Mouse (Mus musculus) lung, adult 18-20 months (tissue): ENCODE measurements around the gene Aqp12.
"Not testable (repeated sequence)": the region's sequence is repeated elsewhere in the genome, so short reads cannot be mapped to it uniquely, and the experiment has no call there.

Experiments used
- DNase-seq, 2 experiments: peaks; one replicate each; pipeline ENCODE4 v3.0.0; 2022; ENCODE audit warnings: mixed read lengths in 2 of 2

The Aqp12 gene

GRCm38 (mm10) chr1:93006061-93006460 lies at the start of gene Aqp12:
Aqp12 (plus strand) TSS chr1:93006334.
- DNase-seq: no peak

- DNase-seq: peak; percentile 69
Measured at GRCm38 (mm10) chr1:92956571-92957335, 49.4 kb upstream of the Aqp12 start.

- DNase-seq: peak; percentile 1 to 13
Measured at GRCm38 (mm10) chr1:92958999-92959398, 47.1 kb upstream of the Aqp12 start.

GRCm38 (mm10) chr1:92970791-92971190 lies 35.3 kb upstream of the Aqp12 start:
- not testable (repeated sequence) for DNase-seq

GRCm38 (mm10) chr1:92971879-92972795 lies 34.0 kb upstream of the Aqp12 start:
- no peak for DNase-seq

GRCm38 (mm10) chr1:92972854-92973253 lies 33.3 kb upstream of the Aqp12 start:
- peak; percentile 54 to 59 for DNase-seq

- DNase-seq: peak; percentile 49 to 74
Measured at GRCm38 (mm10) chr1:92976141-92976566, 30.0 kb upstream of the Aqp12 start.

- DNase-seq: no peak
Measured at GRCm38 (mm10) chr1:92978645-92979044, 27.5 kb upstream of the Aqp12 start.

GRCm38 (mm10) chr1:92979073-92979602 lies 27.0 kb upstream of the Aqp12 start:
- DNase-seq: no peak

- peak; percentile 64 to 70 for DNase-seq
Measured at GRCm38 (mm10) chr1:92981056-92981845, 24.9 kb upstream of the Aqp12 start.

- no peak for DNase-seq
Measured at GRCm38 (mm10) chr1:92982931-92983605, 23.1 kb upstream of the Aqp12 start.

- DNase-seq: peak in 1 of 2 experiments; percentile 2
Measured at GRCm38 (mm10) chr1:92984999-92985398, 21.1 kb upstream of the Aqp12 start.

GRCm38 (mm10) chr1:92988894-92989293 lies 17.2 kb upstream of the Aqp12 start:
- peak in 1 of 2 experiments; percentile 0 for DNase-seq

GRCm38 (mm10) chr1:92989891-92990290 lies 16.2 kb upstream of the Aqp12 start:
- DNase-seq: peak in 1 of 2 experiments; percentile 1

GRCm38 (mm10) chr1:92992214-92992855 lies 13.8 kb upstream of the Aqp12 start:
- DNase-seq: no peak

GRCm38 (mm10) chr1:92992880-92993279 lies 13.3 kb upstream of the Aqp12 start:
- no peak for DNase-seq

GRCm38 (mm10) chr1:93009196-93009595 lies 3.1 kb downstream of the Aqp12 start:
- no peak for DNase-seq

GRCm38 (mm10) chr1:93010731-93011130 lies 4.6 kb downstream of the Aqp12 start:
- DNase-seq: peak in 1 of 2 experiments; percentile 8

GRCm38 (mm10) chr1:93012103-93012585 lies 6.0 kb downstream of the Aqp12 start:
- no peak for DNase-seq

- no peak for DNase-seq
Measured at GRCm38 (mm10) chr1:93013367-93013766, 7.2 kb downstream of the Aqp12 start.

GRCm38 (mm10) chr1:93014460-93014859 lies 8.3 kb downstream of the Aqp12 start:
- peak; percentile 58 to 73 for DNase-seq
